Mouse (Mus musculus): Measurements from ENCODE around the gene Rbm7.

DNA sequence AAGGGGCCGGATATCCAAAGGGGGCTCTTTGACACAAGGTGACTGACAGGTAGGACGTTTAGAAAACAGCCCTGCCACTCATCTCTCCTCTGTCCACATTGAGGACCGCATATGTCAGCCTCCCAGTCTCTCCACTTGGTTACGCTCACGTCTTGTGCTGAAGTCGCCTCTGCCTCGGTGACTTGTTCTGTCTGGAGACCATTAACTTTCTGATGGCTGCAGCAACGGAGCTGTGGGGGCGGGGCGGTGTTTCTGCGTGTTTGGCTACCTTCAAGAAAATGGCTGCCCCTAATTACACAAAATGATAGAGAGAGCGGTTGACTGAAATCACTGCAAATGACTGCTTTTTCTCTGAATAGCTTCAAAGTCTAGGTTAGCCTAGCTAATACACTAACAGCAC is 43.6 kb upstream of the Rbm7 start:
- no peak for TF ChIP-seq EP300 (IDR thresholded peaks at IDR 0.05)
- TF ChIP-seq CTCF (IDR thresholded peaks at IDR 0.05), result no peak

All from lung, postnatal 0 days (tissue).